Mouse (Mus musculus): ENCODE data around the gene Wdr95. TPM values are rescaled to one million over a fixed set of nuclear protein-coding genes. Genes with fewer than 3 reads are reported as not detected.

Gene Wdr95
- polyA plus RNA-seq, 1 experiment from 2014 or later = not detected

DNA sequence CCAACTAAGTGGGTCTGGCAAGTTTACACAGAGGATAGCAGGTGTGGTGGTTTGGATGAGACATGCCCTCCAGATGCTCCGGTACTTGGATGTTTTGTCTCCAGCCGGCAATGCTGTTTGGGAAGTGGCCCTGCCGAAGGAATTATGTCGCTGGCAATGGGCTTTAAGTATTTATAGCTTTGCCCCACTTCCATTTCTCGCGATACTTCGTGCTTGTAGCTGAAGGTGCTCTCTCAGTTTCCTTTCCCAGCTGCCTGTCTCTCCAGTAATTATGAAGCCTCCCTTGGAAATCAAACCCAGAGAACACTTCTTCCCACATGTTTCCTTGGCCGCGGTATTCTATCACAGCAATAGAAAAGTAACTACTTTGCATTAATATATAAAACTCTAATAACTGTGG is 127.2 kb downstream of the Wdr95 start:
- Histone ChIP-seq H3K36me3 (no peaks in the 10 kb centered on the region), H3K27ac (no peak overlapping the region), H3K4me3 (replicated peaks) (no peak overlapping the region), H3K9me3 (replicated peaks) (no peaks in the 10 kb centered on the region), H3K9ac (no peak overlapping the region), H3K27me3 (no peaks in the 10 kb centered on the region), H3K4me1 (replicated peaks) (peaks cover 2% of the 10 kb centered on the region), H3K4me2 (no peak overlapping the region)
- 84% methylated on average over 9 of the region's 9 CpGs for WGBS (ENCODE audit: insufficient replicate concordance)
- no peak for ATAC-seq (ENCODE audit: low read depth)
- no peak for DNase-seq

- Histone ChIP-seq H3K4me1 (replicated peaks) (no peaks in the 10 kb centered on the region), H3K9me3 (replicated peaks) (peaks cover 5% of the 10 kb centered on the region; the same call in 1 of the 2 replicates), H3K4me3 (replicated peaks) (no peak overlapping the region), H3K4me2 (no peak overlapping the region), H3K27me3 (no peaks in the 10 kb centered on the region), H3K36me3 (no peaks in the 10 kb centered on the region), H3K27ac (no peak overlapping the region), H3K9ac (no peak overlapping the region)
- ATAC-seq (ENCODE audit: low read depth) (no peak), DNase-seq (no peak)
- 36% methylated on average over 3 of the region's 3 CpGs for WGBS (ENCODE audit: insufficient replicate concordance)
These were observed 129.5 kb downstream of the Wdr95 start for GRCm38 (mm10) chr5:149658022-149658421.

DNA sequence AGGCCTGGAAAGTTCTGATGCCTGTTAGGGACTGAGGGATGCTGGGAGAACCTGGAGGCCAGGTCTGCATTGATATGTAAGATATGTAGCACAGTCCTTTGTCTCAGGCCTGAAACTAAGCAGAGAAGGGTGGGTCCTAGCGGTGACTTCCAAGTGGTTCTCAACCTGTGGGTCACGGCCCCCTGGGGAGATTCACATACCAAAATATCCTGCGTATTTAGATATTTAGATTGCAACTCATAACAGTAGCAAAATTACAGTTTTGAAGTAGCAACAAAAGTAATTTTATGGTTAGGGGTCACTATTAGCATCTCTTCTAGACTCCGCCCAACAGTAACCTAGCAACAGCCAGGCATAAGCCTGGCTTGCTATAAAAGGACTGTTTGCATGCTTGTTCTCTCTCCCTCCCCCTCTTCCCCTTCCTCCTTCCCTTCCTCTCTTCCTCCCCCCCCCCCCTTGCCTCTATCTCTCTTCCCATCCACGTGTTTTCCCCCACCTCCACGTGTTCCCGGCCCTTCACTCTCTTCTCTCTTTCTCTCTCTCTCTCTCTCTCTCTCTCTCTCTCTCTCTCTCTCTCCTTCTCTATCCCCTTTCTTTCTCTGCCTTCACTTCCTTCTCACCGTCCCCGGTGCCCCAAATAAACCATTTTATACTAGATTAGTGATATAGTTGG is 130.4 kb downstream of the Wdr95 start:
- Histone ChIP-seq H3K4me1 (replicated peaks) (no peaks in the 10 kb centered on the region), H3K4me3 (replicated peaks) (no peak overlapping the region)
- 54% methylated on average over 9 of the region's 9 CpGs for WGBS (ENCODE audit: insufficient replicate concordance)

GRCm38 (mm10) chr5:149659414-149659780 is 130.9 kb downstream of the Wdr95 start:
- Histone ChIP-seq H3K36me3 (no peaks in the 10 kb centered on the region), H3K4me1 (replicated peaks) (no peaks in the 10 kb centered on the region), H3K4me2 (no peak overlapping the region), H3K27ac (no peak overlapping the region), H3K9me3 (replicated peaks) (peaks cover 5% of the 10 kb centered on the region; the same call in 1 of the 2 replicates), H3K4me3 (replicated peaks) (no peak overlapping the region), H3K9ac (no peak overlapping the region), H3K27me3 (no peaks in the 10 kb centered on the region)
- DNase-seq (no peak), ATAC-seq (ENCODE audit: low read depth) (no peak)
- 37% methylated on average over 9 of the region's 9 CpGs for WGBS (ENCODE audit: insufficient replicate concordance)

More for the DNA sequence above, 130.4 kb downstream of the Wdr95 start:
- Histone ChIP-seq H3K9me3 (replicated peaks) (peaks cover 5% of the 10 kb centered on the region; the same call in 1 of the 2 replicates), H3K27me3 (no peaks in the 10 kb centered on the region), H3K9ac (no peak overlapping the region), H3K27ac (no peak overlapping the region), H3K4me2 (no peak overlapping the region), H3K36me3 (no peaks in the 10 kb centered on the region)
- ATAC-seq (ENCODE audit: low read depth) = no peak
- no peak for DNase-seq

- Histone ChIP-seq H3K27me3 (no peaks in the 10 kb centered on the region), H3K4me2 (no peak overlapping the region), H3K27ac (no peak overlapping the region), H3K9ac (no peak overlapping the region), H3K9me3 (replicated peaks) (peaks cover 5% of the 10 kb centered on the region; the same call in 1 of the 2 replicates), H3K4me3 (replicated peaks) (no peak overlapping the region), H3K36me3 (no peaks in the 10 kb centered on the region), H3K4me1 (replicated peaks) (no peaks in the 10 kb centered on the region)
- ATAC-seq (ENCODE audit: low read depth) = no peak
- 78% methylated on average over 6 of the region's 6 CpGs for WGBS (ENCODE audit: insufficient replicate concordance)
- DNase-seq = no peak
These were observed 132.9 kb downstream of the Wdr95 start for GRCm38 (mm10) chr5:149661428-149661827.

Other genes starting within 250 kb of the Wdr95 start
- 0.28 and 0.36 TPM in 2 replicates for gene Medag, start 116.9 kb upstream of the Wdr95 start, polyA plus RNA-seq (2015; fragmentation: Nextera tagmentation; extraction: Ambion mirVana)
- gene Tex26, start 89.0 kb upstream of the Wdr95 start, polyA plus RNA-seq (2015; fragmentation: Nextera tagmentation; extraction: Ambion mirVana) = 0.10 TPM in 2 replicates
- gene Hsph1, start 107.7 kb downstream of the Wdr95 start, polyA plus RNA-seq (2015; fragmentation: Nextera tagmentation; extraction: Ambion mirVana) = 45.2 and 60.6 TPM in 2 replicates
- gene B3glct, start 149.6 kb downstream of the Wdr95 start, polyA plus RNA-seq (2015; fragmentation: Nextera tagmentation; extraction: Ambion mirVana) = 4.5 and 5.8 TPM in 2 replicates